Mouse (Mus musculus) adrenal gland, postnatal 25 days (tissue): ENCODE data around the gene Aatk. TPM values are rescaled to one million over a fixed set of nuclear protein-coding genes. Genes with fewer than 3 reads are reported as not detected.

Experiments used
- microRNA-seq, 2 experiments: library from miRNA; unstranded; fragments of <30 nt; microRNA quantifications; one replicate each; pipeline ENCODE4 v1.2.0; 2021
- total RNA-seq: library from RNA; stranded (reverse); gene quantifications from 2 replicates; pipeline ENCODE4 v1.2.3, GENCODE M21; 2021

Gene Aatk
- total RNA-seq, 1 experiment from 2014 or later: 15.5 TPM

Small RNAs within 50 kb of the gene (microRNA-seq; reads per million reads assigned to microRNA genes)
- gene Gm25948 (0 to 0.34 reads per million in 2 experiments), gene Mir3065 (0 reads per million in 2 experiments), gene Mir338 (0 reads per million in 2 experiments)

Other genes starting within 250 kb of the Aatk start
- gene Chmp6, start 133.7 kb downstream of the Aatk start, total RNA-seq: 33.9 and 43.4 TPM in 2 replicates
- gene Baiap2, start 104.4 kb downstream of the Aatk start, total RNA-seq: 12.0 and 17.0 TPM in 2 replicates
- gene Cep131, start 39.7 kb upstream of the Aatk start, total RNA-seq: 194 and 411 TPM in 2 replicates
- gene Tepsin, start 51.6 kb upstream of the Aatk start, total RNA-seq: 17.1 and 18.1 TPM in 2 replicates
- gene Ndufaf8, start 51.8 kb upstream of the Aatk start, total RNA-seq: 57.7 and 60.1 TPM in 2 replicates
- gene Slc38a10, start 104.2 kb upstream of the Aatk start, total RNA-seq: 122 and 163 TPM in 2 replicates
- 23.8 and 25.8 TPM in 2 replicates for gene Bahcc1, start 185.8 kb upstream of the Aatk start, total RNA-seq